Mouse (Mus musculus): Measurements from ENCODE around the gene Bsph1. TPM values are rescaled to one million over a fixed set of nuclear protein-coding genes. Genes with fewer than 3 reads are reported as not detected.

Bsph1 gene
- total RNA-seq (2023), result not detected in 4 replicates

GRCm38 (mm10) chr7:13450541-13450940 lies at the start of gene Bsph1:
Gene Bsph1 (plus strand): TSS chr7:13450841.

Other genes with a start within 250 kb of the Bsph1 start
- gene Vmn1r89, start 237.8 kb upstream of the Bsph1 start, total RNA-seq (2023), result not detected in 4 replicates
- gene Lig1, start 173.6 kb upstream of the Bsph1 start, total RNA-seq (2023), result 27.4 to 31.7 TPM (median 31.1 TPM) in 4 replicates
- 5.3 to 7.2 TPM (median 5.9 TPM) in 4 replicates for gene Zswim9, start 172.1 kb upstream of the Bsph1 start, total RNA-seq (2023)
- 0.23 to 0.69 TPM (median 0.41 TPM) in 3 of 4 replicates, not detected in the other for gene Pla2g4c, start 126.2 kb upstream of the Bsph1 start, total RNA-seq (2023)
- gene Cabp5, start 52.7 kb upstream of the Bsph1 start, total RNA-seq (2023), result not detected in 4 replicates
- gene Bsph2, start 120.2 kb downstream of the Bsph1 start, total RNA-seq (2023), result not detected in 4 replicates
- not detected in 4 replicates for gene Sult2a5, start 173.1 kb downstream of the Bsph1 start, total RNA-seq (2023)